Mouse (Mus musculus) forebrain, embryonic 12.5 days (tissue): ENCODE results near the gene Arid5b. TPM values are rescaled to one million over a fixed set of nuclear protein-coding genes. Genes with fewer than 3 reads are reported as not detected.

Experiments
- ATAC-seq: fragments of 200-750 bp; cut with Nextera tagmentation; 2 replicates; pipeline ENCODE4 v1.8.0; 2017; ENCODE audit warnings: moderate TSS enrichment; ENCODE audit not compliant: low FRiP score
- H3K27ac ChIP-seq: fragments of 300-500 bp; sonication (generic); 2 replicates; pipeline ENCODE4 v1.5.1; 2016; ENCODE audit warnings: mild to moderate bottlenecking
- H3K27me3 ChIP-seq: fragments of 300-500 bp; sonication (generic); 2 replicates; pipeline ENCODE4 v1.6.1; 2016; ENCODE audit warnings: mild to moderate bottlenecking
- H3K36me3 ChIP-seq: fragments of 300-500 bp; sonication (generic); replicated peaks from 2 replicates; pipeline ENCODE4 v1.6.1; 2016; ENCODE audit warnings: mild to moderate bottlenecking
- H3K4me1 ChIP-seq: fragments of 300-500 bp; sonication (generic); 2 replicates; pipeline ENCODE4 v1.6.1; 2016
- H3K4me2 ChIP-seq: fragments of 300-500 bp; sonication (generic); 2 replicates; pipeline ENCODE4 v1.6.1; 2016; ENCODE audit warnings: mild to moderate bottlenecking, moderate library complexity
- H3K4me3 ChIP-seq: fragments of 300-500 bp; sonication (generic); replicated peaks from 2 replicates; pipeline ENCODE4 v1.5.1; 2016; ENCODE audit warnings: mild to moderate bottlenecking
- H3K9ac ChIP-seq: fragments of 300-500 bp; sonication (generic); 2 replicates; pipeline ENCODE4 v1.6.1; 2016; ENCODE audit warnings: mild to moderate bottlenecking
- H3K9me3 ChIP-seq: fragments of 300-500 bp; sonication (generic); 2 replicates; pipeline ENCODE4 v1.6.1; 2016
- WGBS: fragments of 180-500 bp; shearing (Covaris S2); methylation state at CpG from one replicate; pipeline ENCODE4 v1.1.7; 2016; 5-methylcytosine and 5-hydroxymethylcytosine counted together
- polyA plus RNA-seq: library from polyadenylated mRNA; unstranded; fragments of >200 nt; fragmentation: Nextera tagmentation; extraction: Ambion mirVana; gene quantifications from 2 replicates; pipeline ENCODE4 v1.2.1, GENCODE M21; 2016

Arid5b gene
- polyA plus RNA-seq, 1 experiment from 2014 or later = 17.1 TPM

DNA sequence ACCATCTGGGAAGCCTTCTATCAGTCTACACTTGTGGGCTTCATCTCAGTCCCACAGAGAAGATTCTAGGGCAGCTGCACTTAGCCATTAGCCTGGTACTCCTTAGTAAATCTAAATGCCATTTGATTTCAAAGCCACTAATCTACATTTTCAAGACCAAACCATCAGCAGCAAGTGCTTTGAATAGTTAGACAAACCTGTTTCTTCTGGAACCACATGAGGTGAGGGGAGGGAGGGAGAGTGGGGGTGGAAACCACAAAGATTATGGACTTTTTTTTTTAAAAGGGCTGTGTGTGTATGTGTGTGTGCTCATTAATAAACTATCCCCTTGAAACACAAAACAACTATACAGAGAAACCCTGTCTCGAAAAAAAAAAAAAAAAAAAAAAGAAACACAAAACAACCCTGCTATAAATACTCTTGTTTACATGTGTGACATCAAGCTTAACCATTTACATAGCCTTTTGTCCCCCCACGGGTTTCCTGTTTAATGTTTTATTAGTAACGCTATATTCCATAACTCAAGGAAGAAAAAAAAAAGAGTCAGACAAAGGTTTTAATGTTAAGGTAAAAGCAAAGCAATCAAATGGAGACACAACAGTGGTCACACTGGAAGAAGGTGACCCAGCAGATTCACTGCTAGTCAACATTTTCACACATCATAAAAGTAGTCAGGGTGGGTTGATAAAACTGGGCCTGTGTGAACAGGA, 38.3 kb downstream of the Arid5b start:
- Histone ChIP-seq H3K27me3 (no peaks in the 10 kb centered on the region), H3K27ac (no peak overlapping the region), H3K9ac (no peak overlapping the region), H3K36me3 (peaks cover 14% of the 10 kb centered on the region), H3K4me1 (peaks cover 6% of the 10 kb centered on the region; the same call in 1 of the 2 replicates), H3K4me2 (no peak overlapping the region), H3K4me3 (no peak overlapping the region), H3K9me3 (no peaks in the 10 kb centered on the region)
- 69% methylated on average over 3 of the region's 3 CpGs for WGBS
- no peak for ATAC-seq

GRCm38 (mm10) chr10:68239426-68240070, 39.0 kb downstream of the Arid5b start:
- Histone ChIP-seq H3K9ac (no peak overlapping the region), H3K27me3 (no peaks in the 10 kb centered on the region), H3K4me2 (no peak overlapping the region), H3K4me1 (peaks cover 6% of the 10 kb centered on the region; the same call in 1 of the 2 replicates), H3K4me3 (no peak overlapping the region), H3K27ac (no peak overlapping the region), H3K36me3 (peaks cover 14% of the 10 kb centered on the region), H3K9me3 (no peaks in the 10 kb centered on the region)
- 70% methylated on average over 7 of the region's 7 CpGs for WGBS
- ATAC-seq = no peak

- no peak overlapping the region for H3K4me2 ChIP-seq
- no peaks in the 10 kb centered on the region for H3K27me3 ChIP-seq
- no peak for ATAC-seq
- no peaks in the 10 kb centered on the region for H3K9me3 ChIP-seq
- H3K4me1 ChIP-seq = peaks cover 6% of the 10 kb centered on the region; the same call in 1 of the 2 replicates
- WGBS = 40% methylated on average over 5 of the region's 5 CpGs
- no peak overlapping the region for H3K9ac ChIP-seq
- peaks cover 14% of the 10 kb centered on the region for H3K36me3 ChIP-seq
- H3K27ac ChIP-seq = no peak overlapping the region
- no peak overlapping the region for H3K4me3 ChIP-seq
These were observed 39.7 kb downstream of the Arid5b start for GRCm38 (mm10) chr10:68238707-68239425.

GRCm38 (mm10) chr10:68238182-68238581, 40.4 kb downstream of the Arid5b start:
- Histone ChIP-seq H3K27me3 (no peaks in the 10 kb centered on the region), H3K36me3 (peaks cover 14% of the 10 kb centered on the region), H3K9me3 (no peaks in the 10 kb centered on the region), H3K4me3 (no peak overlapping the region), H3K4me2 (no peak overlapping the region), H3K27ac (no peak overlapping the region), H3K4me1 (peaks cover 6% of the 10 kb centered on the region; the same call in 1 of the 2 replicates), H3K9ac (no peak overlapping the region)
- no peak for ATAC-seq
- WGBS = 36% methylated on average over 3 of the region's 3 CpGs

DNA sequence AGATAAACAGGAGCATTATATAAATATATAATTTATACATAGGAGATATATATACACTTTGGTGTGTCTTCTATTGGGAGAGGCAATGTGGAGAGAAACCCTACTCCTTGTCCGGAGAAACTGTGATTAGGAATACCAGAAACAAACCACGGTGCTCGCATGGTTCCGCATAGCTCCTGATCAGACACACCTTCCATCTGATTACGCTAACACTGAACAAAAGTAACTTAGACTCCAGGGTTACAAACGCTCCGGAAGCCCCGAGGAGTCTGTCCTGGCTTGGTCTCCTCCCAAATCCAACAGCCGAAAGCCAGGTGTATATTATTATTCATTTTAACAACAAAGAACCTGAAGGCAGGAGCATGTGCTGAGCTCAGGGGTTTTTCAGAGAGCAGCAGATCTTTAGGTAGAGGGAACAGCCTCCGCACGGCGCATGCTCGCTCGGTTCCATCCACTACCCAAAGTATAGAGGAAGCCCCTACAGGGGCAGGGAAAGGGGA, 41.5 kb downstream of the Arid5b start:
- no peak for ATAC-seq
- peaks cover 5% of the 10 kb centered on the region; the same call in 1 of the 2 replicates for H3K36me3 ChIP-seq
- no peaks in the 10 kb centered on the region for H3K27me3 ChIP-seq
- no peak overlapping the region for H3K27ac ChIP-seq
- no peak overlapping the region for H3K4me3 ChIP-seq
- no peak overlapping the region for H3K9ac ChIP-seq
- no peak overlapping the region for H3K4me2 ChIP-seq
- WGBS = 86% methylated on average over 14 of the region's 14 CpGs
- no peaks in the 10 kb centered on the region for H3K9me3 ChIP-seq
- peaks cover 6% of the 10 kb centered on the region; the same call in 1 of the 2 replicates for H3K4me1 ChIP-seq

DNA sequence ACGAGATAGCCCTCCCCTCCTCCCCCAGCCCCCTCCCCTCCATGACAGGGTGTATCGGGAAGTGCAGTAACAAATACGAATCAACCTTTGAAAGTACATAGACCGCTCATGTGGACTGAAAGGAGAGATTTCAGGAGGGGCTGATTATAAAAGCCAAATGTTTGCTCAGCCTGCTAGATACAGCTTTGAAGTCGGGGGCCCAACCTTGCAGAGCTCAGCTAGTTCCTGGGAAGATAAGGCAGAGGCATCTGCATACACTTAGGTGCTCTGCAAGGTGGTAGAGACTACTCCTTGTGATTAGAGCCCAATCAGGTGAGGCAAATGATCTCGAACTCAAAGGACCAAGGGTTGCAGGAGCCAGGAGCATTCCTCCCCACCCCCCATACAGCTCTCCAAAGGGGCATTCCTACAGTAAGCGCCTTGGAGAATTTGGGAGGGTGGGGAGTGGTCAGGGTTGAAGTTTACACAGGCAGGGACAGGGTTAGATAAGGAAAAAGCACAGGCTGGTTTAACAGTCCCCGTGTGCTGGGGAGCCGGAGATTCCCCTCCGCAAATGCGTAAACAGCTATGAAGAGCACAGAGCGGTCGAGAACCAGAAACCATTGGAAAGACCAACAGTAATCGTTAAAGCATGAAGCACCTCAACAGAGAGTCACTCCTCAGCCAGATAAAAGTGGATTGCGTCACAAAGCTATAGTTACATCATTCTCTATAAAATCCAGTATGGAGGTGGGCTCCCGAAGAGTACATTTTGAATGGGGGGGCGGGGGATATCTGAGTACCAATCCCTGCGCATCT, 47.0 kb downstream of the Arid5b start:
- WGBS = 75% methylated on average over 18 of the region's 18 CpGs
- no peak overlapping the region for H3K9ac ChIP-seq
- no peak for ATAC-seq

GRCm38 (mm10) chr10:68230653-68231384, 47.7 kb downstream of the Arid5b start:
- 80% methylated on average over 13 of the region's 13 CpGs for WGBS
- Histone ChIP-seq H3K4me2 (no peak overlapping the region), H3K36me3 (no peaks in the 10 kb centered on the region), H3K27ac (no peak overlapping the region), H3K4me1 (0 out of 2 replicates have a peak, but pooled peaks cover 3% of the 10 kb centered on the region), H3K27me3 (no peaks in the 10 kb centered on the region), H3K4me3 (no peak overlapping the region), H3K9me3 (no peaks in the 10 kb centered on the region), H3K9ac (no peak overlapping the region)
- no peak for ATAC-seq

More for the DNA sequence above, 47.0 kb downstream of the Arid5b start:
- no peak overlapping the region for H3K27ac ChIP-seq
- no peak overlapping the region for H3K4me2 ChIP-seq
- H3K27me3 ChIP-seq = no peaks in the 10 kb centered on the region
- no peaks in the 10 kb centered on the region for H3K9me3 ChIP-seq
- no peak overlapping the region for H3K4me3 ChIP-seq
- H3K4me1 ChIP-seq = 0 out of 2 replicates have a peak, but pooled peaks cover 3% of the 10 kb centered on the region
- no peaks in the 10 kb centered on the region for H3K36me3 ChIP-seq

- H3K27ac ChIP-seq = no peak overlapping the region
- no peak for ATAC-seq
- no peaks in the 10 kb centered on the region; the same call in 1 of the 2 replicates for H3K36me3 ChIP-seq
- H3K9me3 ChIP-seq = no peaks in the 10 kb centered on the region
- no peak overlapping the region for H3K4me2 ChIP-seq
- H3K4me3 ChIP-seq = no peak overlapping the region
- 81% methylated on average over 22 of the region's 22 CpGs for WGBS
- 0 out of 2 replicates have a peak, but pooled peaks cover 3% of the 10 kb centered on the region for H3K4me1 ChIP-seq
- H3K9ac ChIP-seq = no peak overlapping the region
- H3K27me3 ChIP-seq = no peaks in the 10 kb centered on the region
These were observed 48.6 kb downstream of the Arid5b start for GRCm38 (mm10) chr10:68229640-68230565.

- ATAC-seq = no peak
- no peaks in the 10 kb centered on the region for H3K27me3 ChIP-seq
- 84% methylated on average over 2 of the region's 2 CpGs for WGBS
These were observed 55.9 kb downstream of the Arid5b start for GRCm38 (mm10) chr10:68222676-68223075.

DNA sequence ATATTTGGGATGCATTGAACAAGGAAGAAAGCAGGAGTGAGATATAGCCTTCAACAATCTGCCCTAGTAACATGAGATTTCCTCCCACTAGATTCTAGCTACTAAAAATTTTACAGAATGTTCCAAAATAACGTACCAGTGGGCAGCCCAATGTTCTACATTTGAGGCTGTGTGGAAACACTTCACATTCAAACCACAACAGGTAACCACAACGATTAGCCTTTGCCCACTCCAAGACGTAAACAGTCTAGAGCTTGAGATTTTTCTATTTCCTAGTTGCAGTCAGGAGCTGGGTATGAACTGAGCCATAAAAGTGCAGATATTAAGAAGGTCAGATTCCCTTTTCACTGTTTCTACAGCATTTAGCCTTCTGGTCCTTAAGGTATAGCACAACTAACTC, 56.5 kb downstream of the Arid5b start:
- WGBS = 92% methylated on average over 3 of the region's 3 CpGs
- no peaks in the 10 kb centered on the region for H3K27me3 ChIP-seq
- H3K9me3 ChIP-seq = peaks cover 4% of the 10 kb centered on the region; the same call in 1 of the 2 replicates
- no peaks in the 10 kb centered on the region for H3K4me1 ChIP-seq
- ATAC-seq = no peak
- H3K4me2 ChIP-seq = no peak overlapping the region
- no peak overlapping the region for H3K9ac ChIP-seq
- no peak overlapping the region for H3K4me3 ChIP-seq
- no peaks in the 10 kb centered on the region; the same call in none of the 2 replicates for H3K36me3 ChIP-seq
- H3K27ac ChIP-seq = no peak overlapping the region

More at GRCm38 (mm10) chr10:68222676-68223075, 55.9 kb downstream of the Arid5b start:
- Histone ChIP-seq H3K27ac (no peak overlapping the region), H3K4me1 (no peaks in the 10 kb centered on the region), H3K4me3 (no peak overlapping the region), H3K9me3 (no peaks in the 10 kb centered on the region), H3K4me2 (no peak overlapping the region), H3K9ac (no peak overlapping the region), H3K36me3 (no peaks in the 10 kb centered on the region; the same call in none of the 2 replicates)
